Mouse (Mus musculus) brain, embryonic 14.5 days (tissue): ENCODE measurements around the gene Rabep2.

Experiments used
- CTCF ChIP-seq: fragments of 200-500 bp; IDR thresholded peaks from 2 replicates; pipeline ENCODE4 v1.5.1; 2012; ENCODE audit warnings: inconsistent platforms, mild to moderate bottlenecking, moderate library complexity, borderline replicate concordance; ENCODE audit not compliant: insufficient read depth, insufficient read length; ENCODE audit errors: extremely low read depth
- POLR2A ChIP-seq: fragments of 200-500 bp; IDR thresholded peaks from 2 replicates; pipeline ENCODE4 v1.6.1; 2012; ENCODE audit warnings: mild to moderate bottlenecking, inconsistent platforms, borderline replicate concordance; ENCODE audit not compliant: poor library complexity, insufficient read depth, insufficient read length, severe bottlenecking; ENCODE audit errors: extremely low read depth

DNA sequence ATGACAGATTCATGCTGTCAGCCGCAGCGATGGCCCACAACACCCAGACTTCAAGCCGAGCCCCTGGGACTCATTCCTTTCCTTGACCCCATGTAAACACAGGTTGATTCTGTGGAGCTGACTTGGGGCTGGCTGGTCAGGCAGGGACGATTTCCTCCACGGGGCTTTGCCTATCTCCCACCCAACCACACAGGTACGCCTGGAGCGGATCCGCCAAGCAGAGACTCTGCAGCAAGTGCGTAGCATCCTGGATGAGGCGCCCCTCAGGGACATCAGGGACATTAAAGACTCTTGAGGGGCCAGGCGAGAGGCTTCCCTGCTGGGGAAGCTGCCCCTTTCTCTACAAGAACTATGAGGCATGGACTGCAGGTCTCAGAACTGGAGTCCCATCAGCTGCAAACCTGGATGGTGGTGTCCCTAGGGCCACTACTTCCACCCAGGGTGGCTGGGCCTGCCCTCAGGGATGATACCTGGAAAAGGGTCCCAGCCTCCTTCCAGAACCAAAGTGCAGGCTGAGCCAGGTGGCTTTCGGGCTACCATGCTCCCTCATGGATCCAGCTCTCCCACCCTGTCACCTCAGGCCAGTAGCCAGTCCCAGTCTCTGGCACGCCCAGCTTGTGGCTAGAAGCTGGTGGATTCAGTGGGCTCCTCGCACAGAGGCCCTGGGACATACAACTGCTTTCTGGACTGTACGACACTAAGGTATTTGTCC lies 16.7 kb downstream of the Rabep2 start:
- TF ChIP-seq POLR2A: no peak
- TF ChIP-seq CTCF: no peak
